Comparison of ENCODE assay signal across 17 mouse cellular contexts in genomic region chr8:18115333-18116044, GRCm38 (mm10).
"Had no signal": no experiment of that assay in that cellular context is flagged by ENCODE, and none has a peak within 500 bp of the region (broad histone marks: within the 10 kb centered on the region; RNA-seq: fewer than 3 reads in every experiment).

No protein-coding gene starts in this region.

- DNase-seq: lung, embryonic 14.5 days; lung, postnatal 10 days; lung, postnatal 4 days; retina, postnatal 1 day; right cerebral cortex, adult 18-20 months; right cerebral cortex, postnatal 25 days; right cerebral cortex, postnatal 4 days; spleen, adult 18-20 months; thymus, adult 18-20 months; thymus, postnatal 14 days; thymus, postnatal 36 days had no signal

- H3K4me2 ChIP-seq: lung, embryonic 14.5 days; midbrain, embryonic 12.5 days; neural tube, embryonic 13.5 days; neural tube, embryonic 15.5 days had no signal

- H3K36me3 ChIP-seq: midbrain, embryonic 10.5 days; midbrain, embryonic 12.5 days; neural tube, embryonic 13.5 days; neural tube, embryonic 15.5 days had no signal

- ATAC-seq: midbrain, embryonic 16.5 days had no signal

- H3K27ac ChIP-seq: midbrain, embryonic 10.5 days; midbrain, embryonic 12.5 days; neural tube, embryonic 13.5 days; neural tube, embryonic 15.5 days had no signal

- H3K9ac ChIP-seq: lung, embryonic 14.5 days; midbrain, embryonic 12.5 days; neural tube, embryonic 13.5 days; neural tube, embryonic 15.5 days had no signal

- H3K9me3 ChIP-seq: midbrain, embryonic 10.5 days; midbrain, embryonic 12.5 days; neural tube, embryonic 13.5 days; neural tube, embryonic 15.5 days had no signal

- H3K27me3 ChIP-seq: midbrain, embryonic 12.5 days; neural tube, embryonic 13.5 days; neural tube, embryonic 15.5 days had no signal

- H3K4me1 ChIP-seq: midbrain, embryonic 10.5 days; midbrain, embryonic 12.5 days; neural tube, embryonic 13.5 days had no signal

- H3K4me3 ChIP-seq: midbrain, embryonic 10.5 days; midbrain, embryonic 12.5 days; myocyte; neural tube, embryonic 13.5 days; neural tube, embryonic 15.5 days had no signal
